Mouse (Mus musculus) myocyte (in vitro differentiated cells): ENCODE measurements around the gene Obscn. TPM values are rescaled to one million over a fixed set of nuclear protein-coding genes. Genes with fewer than 3 reads are reported as not detected.

Source experiments
- H3K27me3 ChIP-seq: one replicate; pipeline ENCODE4 v1.6.1; 2011; ENCODE audit not compliant: control insufficient read depth, insufficient read depth, insufficient read length
- H3K36me3 ChIP-seq: one replicate; pipeline ENCODE4 v1.6.1; 2011; ENCODE audit not compliant: control insufficient read depth, insufficient read depth
- H3K4me2 ChIP-seq: one replicate; pipeline ENCODE4 v1.6.1; 2011; ENCODE audit warnings: low read depth, control low read depth
- H3K4me3 ChIP-seq: one replicate; pipeline ENCODE4 v1.5.1; 2011; ENCODE audit warnings: mild to moderate bottlenecking, control low read depth, moderate library complexity
- H3K79me2 ChIP-seq: one replicate; pipeline ENCODE4 v1.6.1; 2011; ENCODE audit not compliant: control insufficient read depth, insufficient read depth
- H3ac ChIP-seq: one replicate; pipeline ENCODE4 v1.6.1; 2011; ENCODE audit not compliant: control insufficient read depth, insufficient read length
- CEBPB ChIP-seq: IDR thresholded peaks from 2 replicates; pipeline ENCODE4 v1.6.1; 2011; ENCODE audit warnings: mild to moderate bottlenecking, moderate library complexity; ENCODE audit not compliant: poor library complexity, insufficient read depth, severe bottlenecking
- E2F4 ChIP-seq: IDR thresholded peaks from one replicate; pipeline ENCODE4 v1.6.1; 2011; ENCODE audit warnings: mild to moderate bottlenecking, control low read depth, moderate library complexity; ENCODE audit not compliant: insufficient read depth
- MAX ChIP-seq: IDR thresholded peaks from one replicate; pipeline ENCODE4 v1.6.1; 2011; ENCODE audit warnings: low read depth, mild to moderate bottlenecking, control low read depth
- MYOD1 ChIP-seq, 3 experiments: IDR thresholded peaks; one replicate each; pipeline ENCODE4 v1.6.1; 2011; ENCODE audit warnings: control low read depth in 2 of 3, low read depth in 2 of 3, mild to moderate bottlenecking in 2 of 3, moderate library complexity in 1 of 3; ENCODE audit not compliant: insufficient read length in 2 of 3, control insufficient read depth in 1 of 3
- MYOG ChIP-seq, 3 experiments: IDR thresholded peaks; one replicate each; pipeline ENCODE4 v1.6.1; 2011; ENCODE audit warnings: control low read depth in 2 of 3, low read depth in 2 of 3, mild to moderate bottlenecking in 2 of 3; ENCODE audit not compliant: insufficient read length in 2 of 3, control insufficient read depth in 1 of 3, insufficient read depth in 1 of 3
- POLR2A ChIP-seq: IDR thresholded peaks from one replicate; pipeline ENCODE4 v1.6.1; 2011; ENCODE audit warnings: low read depth, mild to moderate bottlenecking, control low read depth, moderate library complexity; ENCODE audit not compliant: insufficient read length
- POLR2AphosphoS2 ChIP-seq: IDR thresholded peaks from one replicate; pipeline ENCODE4 v1.6.1; 2011; ENCODE audit warnings: low read depth, control low read depth; ENCODE audit not compliant: insufficient read length
- REST ChIP-seq: IDR thresholded peaks from one replicate; pipeline ENCODE4 v1.6.1; 2011; ENCODE audit warnings: mild to moderate bottlenecking, control low read depth, moderate library complexity; ENCODE audit not compliant: insufficient read depth, insufficient read length
- SRF ChIP-seq: IDR thresholded peaks from one replicate; pipeline ENCODE4 v1.6.1; 2011; ENCODE audit warnings: low read depth; ENCODE audit not compliant: control insufficient read depth, insufficient read length
- TCF12 ChIP-seq: IDR thresholded peaks from one replicate; pipeline ENCODE4 v1.6.1; 2011; ENCODE audit warnings: mild to moderate bottlenecking, control low read depth; ENCODE audit not compliant: poor library complexity, insufficient read depth, severe bottlenecking
- TCF3 ChIP-seq: IDR thresholded peaks from one replicate; pipeline ENCODE4 v1.6.1; 2011; ENCODE audit warnings: low read depth, control low read depth; ENCODE audit not compliant: insufficient read length
- USF1 ChIP-seq: IDR thresholded peaks from one replicate; pipeline ENCODE4 v1.6.1; 2011; ENCODE audit warnings: low read depth, mild to moderate bottlenecking, control low read depth, moderate library complexity
- polyA plus RNA-seq: library from polyadenylated mRNA; unstranded; fragments of >200 nt; fragmentation: generic; extraction: Trizol; gene quantifications from one replicate; pipeline ENCODE4 v1.2.1, GENCODE M21; 2012; ENCODE audit warnings: missing spikeins

Obscn gene
- 25.0 TPM for polyA plus RNA-seq

DNA sequence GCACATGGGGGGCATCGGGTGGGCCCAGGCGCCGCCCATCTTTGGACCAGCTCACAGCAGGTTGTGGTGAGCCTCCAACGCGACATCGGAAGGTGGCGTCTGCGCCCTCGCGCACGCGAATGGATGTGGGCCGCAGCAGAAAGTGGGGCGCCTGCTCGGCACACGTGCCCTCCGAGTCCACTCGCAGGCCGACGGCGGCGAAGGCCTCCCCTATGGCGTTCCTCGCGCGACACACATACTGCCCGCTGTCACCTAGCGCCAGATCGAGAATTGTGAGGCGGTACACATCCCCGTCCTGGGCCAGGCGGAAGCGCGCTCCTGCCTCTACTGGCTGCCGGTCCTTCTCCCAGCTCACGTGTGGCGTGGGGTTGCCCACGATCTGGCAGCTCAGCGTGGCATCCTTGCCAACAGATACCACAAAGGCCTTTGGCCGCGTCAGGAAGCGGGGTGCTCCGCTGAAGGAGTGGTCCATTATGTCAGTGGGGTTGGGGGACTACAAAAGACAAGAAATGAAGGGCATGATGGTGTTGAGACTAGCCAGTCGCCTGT lies at the start of gene Obscn:
Obscn (minus strand) TSS at position 499 of the 549 bp plus-strand sequence.
- no peaks in the 10 kb centered on the region for H3K36me3 ChIP-seq
- no peak within 1 kb of the TSS for H3ac ChIP-seq
- peak within 1 kb of the TSS; percentile 25 for H3K4me3 ChIP-seq
- no peaks in the 10 kb centered on the region for H3K79me2 ChIP-seq
- peak within 1 kb of the TSS; percentile 65 for H3K4me2 ChIP-seq
- no peak for TF ChIP-seq TCF3
- no peak for TF ChIP-seq TCF12
- no peak for TF ChIP-seq POLR2AphosphoS2
- no peak for TF ChIP-seq MAX
- TF ChIP-seq REST = no peak
- TF ChIP-seq E2F4 = no peak
- TF ChIP-seq MYOG (IDR thresholded peaks at IDR 0.05; ENCODE audit: control insufficient read depth in 1 of 3, insufficient read depth in 1 of 3, insufficient read length in 2 of 3, low read depth in 2 of 3) = no peak
- no peak for TF ChIP-seq SRF
- H3K27me3 ChIP-seq = peaks cover 56% of the 10 kb centered on the region

DNA sequence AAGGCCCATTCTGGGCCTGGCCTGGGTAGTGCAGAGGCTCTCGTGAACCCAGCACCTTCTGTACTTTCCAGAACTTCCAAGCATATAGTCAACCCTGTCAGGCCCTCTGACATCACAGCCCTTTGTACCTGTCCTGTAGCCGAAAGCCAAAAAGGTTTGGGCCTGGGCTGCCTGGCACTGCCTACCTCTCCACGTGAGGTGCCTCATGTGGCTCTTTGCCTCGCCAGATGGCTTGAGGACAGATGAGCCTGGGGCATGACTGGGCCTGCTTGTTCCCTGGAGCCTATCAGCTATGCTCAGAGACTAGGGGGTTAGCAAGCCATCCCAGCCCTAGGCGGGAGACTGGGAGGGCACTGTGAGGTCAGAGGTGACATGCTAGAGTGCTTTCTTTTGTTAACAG lies 49.3 kb upstream of the Obscn start:
- Histone ChIP-seq H3ac (no peak overlapping the region), H3K36me3 (peaks cover 3% of the 10 kb centered on the region), H3K4me3 (no peak overlapping the region), H3K27me3 (no peaks in the 10 kb centered on the region), H3K79me2 (no peaks in the 10 kb centered on the region), H3K4me2 (no peak overlapping the region)
- TF ChIP-seq TCF3 (no peak), REST (no peak), POLR2A (no peak), MYOG (IDR thresholded peaks at IDR 0.05; ENCODE audit: control insufficient read depth in 1 of 3, insufficient read depth in 1 of 3, insufficient read length in 2 of 3, low read depth in 2 of 3) (no peak), CEBPB (no peak), SRF (no peak), USF1 (no peak), E2F4 (no peak), TCF12 (no peak), MAX (no peak), MYOD1 (IDR thresholded peaks at IDR 0.05; ENCODE audit: control insufficient read depth in 1 of 3, insufficient read length in 2 of 3, low read depth in 2 of 3) (no peak), POLR2AphosphoS2 (no peak)

DNA sequence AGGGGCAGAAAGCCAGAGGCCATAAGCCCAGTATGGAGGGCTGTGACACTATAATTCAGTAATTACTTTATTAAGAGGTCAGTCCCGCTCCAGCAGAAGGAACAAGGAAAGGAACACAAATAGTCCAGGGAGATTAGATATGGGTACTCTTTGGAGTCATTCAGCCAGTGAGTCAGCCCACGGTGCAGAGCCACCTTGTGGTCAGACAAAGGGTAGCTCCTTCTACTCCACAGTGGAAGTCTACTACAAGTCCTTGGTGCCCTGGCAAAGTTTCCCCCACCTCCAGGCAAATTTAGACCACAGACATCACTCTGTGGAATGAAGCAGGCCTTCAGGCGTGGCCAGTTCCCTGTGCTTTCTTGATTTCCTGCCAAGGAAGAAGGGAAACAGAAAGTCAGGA lies 47.6 kb upstream of the Obscn start:
- TF ChIP-seq SRF = no peak
- H3K27me3 ChIP-seq = no peaks in the 10 kb centered on the region
- peaks cover 3% of the 10 kb centered on the region for H3K36me3 ChIP-seq
- no peak overlapping the region for H3K4me3 ChIP-seq
- H3K4me2 ChIP-seq = no peak overlapping the region
- no peaks in the 10 kb centered on the region for H3K79me2 ChIP-seq
- no peak overlapping the region for H3ac ChIP-seq

DNA sequence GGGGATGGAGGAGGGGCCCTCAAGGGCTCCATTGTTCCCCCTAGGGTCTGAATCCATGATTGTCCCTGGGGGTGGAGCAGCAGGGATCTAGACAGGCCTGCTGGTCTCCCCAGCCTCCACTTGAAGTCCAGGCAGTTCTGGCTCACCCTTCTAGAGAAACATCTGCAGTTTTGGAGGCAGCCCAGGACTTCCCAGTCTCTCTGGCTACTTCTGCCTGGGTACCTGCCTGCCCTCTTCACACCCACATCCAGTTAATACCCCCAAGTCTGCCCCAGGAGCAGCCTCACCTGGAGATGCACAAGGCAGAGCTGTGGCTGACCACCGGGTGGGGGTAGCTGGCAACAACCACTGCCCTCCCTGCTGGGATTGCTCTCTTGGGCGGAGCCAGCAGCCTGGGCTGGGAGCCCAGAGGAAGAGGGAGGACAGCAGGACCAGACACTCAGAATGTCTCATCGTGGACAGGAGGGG lies 46.7 kb upstream of the Obscn start, which contains the start of gene Gjc2:
Gjc2 (minus strand) TSS at position 350 of the 468 bp plus-strand sequence.
- no peaks in the 10 kb centered on the region for H3K79me2 ChIP-seq
- no peak within 1 kb of the TSS for H3ac ChIP-seq
- H3K36me3 ChIP-seq = peaks cover 3% of the 10 kb centered on the region
- H3K4me2 ChIP-seq = no peak within 1 kb of the TSS
- H3K27me3 ChIP-seq = peaks cover 3% of the 10 kb centered on the region
- TF ChIP-seq MAX (no peak), MYOG (IDR thresholded peaks at IDR 0.05; ENCODE audit: control insufficient read depth in 1 of 3, insufficient read depth in 1 of 3, insufficient read length in 2 of 3, low read depth in 2 of 3) (no peak), CEBPB (no peak), MYOD1 (IDR thresholded peaks at IDR 0.05; ENCODE audit: control insufficient read depth in 1 of 3, insufficient read length in 2 of 3, low read depth in 2 of 3) (no peak), POLR2AphosphoS2 (no peak), E2F4 (no peak), TCF3 (no peak)
- no peak within 1 kb of the TSS for H3K4me3 ChIP-seq

DNA sequence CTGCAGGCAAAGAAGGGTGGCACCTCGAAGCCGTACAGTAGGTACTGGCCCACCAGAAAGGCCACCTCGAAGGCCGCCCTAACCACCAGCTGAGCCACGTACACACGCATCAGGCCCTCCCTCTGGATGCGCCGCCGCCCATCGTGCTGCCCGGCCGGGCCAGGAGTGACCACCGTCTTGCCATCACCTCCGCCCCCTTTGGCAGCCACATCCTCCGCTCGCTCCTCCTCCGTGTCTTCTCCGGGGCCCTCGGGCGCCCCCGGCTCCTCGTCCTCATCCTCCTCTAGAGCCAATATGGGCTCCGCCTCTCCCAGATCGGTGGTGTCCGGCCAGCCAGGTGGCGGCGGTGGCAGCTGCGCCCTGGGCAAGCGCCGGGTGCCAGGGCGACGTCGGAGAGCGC lies 40.7 kb upstream of the Obscn start:
- Histone ChIP-seq H3ac (no peak overlapping the region), H3K27me3 (peaks cover 37% of the 10 kb centered on the region), H3K79me2 (no peaks in the 10 kb centered on the region), H3K4me3 (no peak overlapping the region), H3K4me2 (no peak overlapping the region), H3K36me3 (no peaks in the 10 kb centered on the region)
- no peak for TF ChIP-seq POLR2AphosphoS2
- no peak for TF ChIP-seq MYOG (IDR thresholded peaks at IDR 0.05; ENCODE audit: control insufficient read depth in 1 of 3, insufficient read depth in 1 of 3, insufficient read length in 2 of 3, low read depth in 2 of 3)
- TF ChIP-seq REST = no peak
- no peak for TF ChIP-seq TCF3
